Comparison of ENCODE assay signal across 19 mouse cellular contexts in the genomic region with DNA sequence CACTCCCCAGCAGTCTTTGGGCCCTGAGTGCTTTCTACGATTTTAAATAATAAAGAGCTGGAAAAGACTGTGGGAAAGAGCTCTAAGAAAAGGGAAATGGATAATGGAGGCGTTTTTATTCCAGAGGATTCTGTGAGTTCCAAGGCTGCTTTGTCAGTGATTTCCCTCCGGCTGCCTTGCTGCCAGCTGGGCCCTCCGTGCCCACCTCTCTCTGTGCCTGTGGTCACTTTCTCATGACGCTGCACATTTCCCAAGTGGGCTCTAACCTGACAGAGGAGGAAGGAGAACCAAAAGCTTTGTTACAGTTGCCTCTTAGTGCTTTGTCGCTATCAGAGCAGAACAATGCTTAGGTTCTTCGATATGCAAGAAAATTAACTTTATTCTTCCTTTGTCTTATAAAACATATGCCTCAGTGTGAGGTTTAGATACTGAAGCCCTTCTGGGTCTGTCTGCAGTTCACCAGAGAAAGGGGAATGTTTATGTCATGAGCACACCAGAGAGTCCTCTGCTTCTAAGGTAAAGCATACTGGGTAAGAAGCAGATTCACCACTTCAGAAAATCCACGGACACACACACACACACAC. TPM values are rescaled to one million over a fixed set of nuclear protein-coding genes. Genes with fewer than 3 reads are reported as not detected.
A peak's percentile ranks its signal among the peaks of the same experiment; 100 is the strongest.
DNase-seq lines count a peak whose midpoint lies in the region; ATAC-seq and TF ChIP-seq lines count a peak whose summit lies in the region.
"Had no signal": no experiment of that assay in that cellular context is flagged by ENCODE, and none has a peak within 500 bp of the region (broad histone marks: within the 10 kb centered on the region; RNA-seq: fewer than 3 reads in every experiment).

No protein-coding gene starts in this region.

- no peaks in the 10 kb centered on the region for H3K79me2 ChIP-seq in MEL (ENCODE audit: control insufficient read depth, insufficient read depth, low read length, poor library complexity)

- intact Hi-C loops in left cerebral cortex, postnatal 14 days (cut with DNase I): no loop called here

- H3K9me3 ChIP-seq in liver, postnatal 0 days (ENCODE audit: low read length): no peaks in the 10 kb centered on the region
- no peaks in the 10 kb centered on the region for H3K9me3 ChIP-seq in liver, embryonic 11.5 days (ENCODE audit: control insufficient read depth, low read length)
- no peaks in the 10 kb centered on the region for H3K9me3 ChIP-seq in MEL (replicated peaks; ENCODE audit: insufficient read depth, low read length)
- no peaks in the 10 kb centered on the region for H3K9me3 ChIP-seq in intestine, embryonic 15.5 days
- H3K9me3 ChIP-seq: embryonic facial prominence, embryonic 13.5 days; midbrain, embryonic 12.5 days had no signal

- TF ChIP-seq CTCF in liver, postnatal 0 days (IDR thresholded peaks at IDR 0.05; ENCODE audit: low read depth): no peak
- no peak for TF ChIP-seq CTCF in MEL (IDR thresholded peaks at IDR 0.05 in 2 of 3, conservative IDR thresholded peaks at IDR 0.05 in 1 of 3; ENCODE audit: control insufficient read depth in 1 of 3, insufficient read depth in 1 of 3, low read depth in 2 of 3, low read length in 3 of 3, poor library complexity in 1 of 3, severe bottlenecking in 1 of 3)
- no peak for TF ChIP-seq CTCF in bone marrow macrophage, adult 2 months (IDR thresholded peaks at IDR 0.05; ENCODE audit: low read depth, low read length)

- no peak overlapping the region for H3K4me2 ChIP-seq in liver, postnatal 0 days (ENCODE audit: low read depth, low read length)
- H3K4me2 ChIP-seq in liver, embryonic 11.5 days: no peak overlapping the region
- H3K4me2 ChIP-seq in intestine, embryonic 15.5 days (replicated peaks): no peak overlapping the region
- H3K4me2 ChIP-seq: embryonic facial prominence, embryonic 13.5 days; midbrain, embryonic 12.5 days had no signal

- H3K36me3 ChIP-seq in liver, postnatal 0 days (replicated peaks; ENCODE audit: insufficient read depth, low read length): no peaks in the 10 kb centered on the region
- H3K36me3 ChIP-seq in liver, embryonic 11.5 days (ENCODE audit: control insufficient read depth, insufficient read depth, low read length): no peaks in the 10 kb centered on the region
- peaks cover 0 to 16% of the 10 kb centered on the region in 2 experiments; a peak in 2 of 4 replicates for H3K36me3 ChIP-seq in MEL (ENCODE audit: control insufficient read depth in 1 of 2, insufficient read depth in 2 of 2, low read length in 2 of 2)
- H3K36me3 ChIP-seq in intestine, embryonic 15.5 days: no peaks in the 10 kb centered on the region
- H3K36me3 ChIP-seq: embryonic facial prominence, embryonic 13.5 days; midbrain, embryonic 12.5 days had no signal

- WGBS in liver, postnatal 0 days (ENCODE audit: insufficient replicate concordance): 38% methylated on average over 8 of the region's 8 CpGs
- 49% methylated on average over 8 of the region's 8 CpGs for WGBS in liver, embryonic 11.5 days
- whole genome bisulfite sequencing in intestine, embryonic 15.5 days: 58% methylated on average over 8 of the region's 8 CpGs

- H3K4me1 ChIP-seq in liver, postnatal 0 days (ENCODE audit: insufficient read depth): peaks cover 17% of the 10 kb centered on the region
- H3K4me1 ChIP-seq in liver, embryonic 11.5 days (replicated peaks; ENCODE audit: control insufficient read depth, insufficient read depth, low read length): peaks cover 13% of the 10 kb centered on the region
- H3K4me1 ChIP-seq in MEL (ENCODE audit: control insufficient read depth in 1 of 2, insufficient read depth in 2 of 2, low read length in 2 of 2): peaks cover 18 to 25% of the 10 kb centered on the region in 2 experiments
- H3K4me1 ChIP-seq in bone marrow macrophage, adult 2 months (ENCODE audit: control insufficient read depth, insufficient read depth, low read length): peaks cover 55% of the 10 kb centered on the region
- peaks cover 19% of the 10 kb centered on the region for H3K4me1 ChIP-seq in intestine, embryonic 15.5 days (replicated peaks)

- TF ChIP-seq RAD21 in MEL (IDR thresholded peaks at IDR 0.05; ENCODE audit: low read depth, low read length): no peak

- TF ChIP-seq POLR2A in MEL (IDR thresholded peaks at IDR 0.05; ENCODE audit: control insufficient read depth in 1 of 2, insufficient read depth in 1 of 2, low read depth in 1 of 2, low read length in 2 of 2, poor library complexity in 1 of 2): peak in 1 of 2 experiments; percentile 17; a peak in 1 of 4 replicates
- no peak for TF ChIP-seq POLR2A in bone marrow macrophage, adult 2 months (IDR thresholded peaks at IDR 0.05; ENCODE audit: borderline replicate concordance, low read depth, low read length)

- no peak for TF ChIP-seq EP300 in liver, postnatal 0 days (IDR thresholded peaks at IDR 0.05; ENCODE audit: low read depth)
- peak in 1 of 2 experiments; percentile 57; a peak in 3 of 4 replicates for TF ChIP-seq EP300 in MEL (IDR thresholded peaks at IDR 0.05; ENCODE audit: low read depth in 1 of 2, low read length in 2 of 2)

- ATAC-seq in liver, postnatal 0 days: no peak
- ATAC-seq in liver, embryonic 11.5 days (replicated peaks; ENCODE audit: low FRiP score): no peak
- no peak for ATAC-seq in intestine, embryonic 15.5 days
- ATAC-seq: activated CD4-positive, CD25-positive, alpha-beta regulatory T cell, adult 4 months; forebrain, postnatal 0 days had no signal

- H3K27me3 ChIP-seq in liver, postnatal 0 days (ENCODE audit: insufficient read depth, low read length): no peaks in the 10 kb centered on the region
- H3K27me3 ChIP-seq in liver, embryonic 11.5 days (replicated peaks; ENCODE audit: control insufficient read depth, insufficient read depth, low read length): no peaks in the 10 kb centered on the region
- no peaks in the 10 kb centered on the region for H3K27me3 ChIP-seq in MEL (ENCODE audit: control insufficient read depth in 1 of 2, insufficient read depth in 2 of 2, low read length in 2 of 2)
- no peaks in the 10 kb centered on the region for H3K27me3 ChIP-seq in intestine, embryonic 15.5 days (replicated peaks)
- H3K27me3 ChIP-seq: embryonic facial prominence, embryonic 13.5 days; midbrain, embryonic 12.5 days had no signal

- H3K4me3 ChIP-seq in liver, postnatal 0 days (ENCODE audit: low read depth, low read length): no peak overlapping the region
- H3K4me3 ChIP-seq in liver, embryonic 11.5 days (ENCODE audit: low read depth, low read length): no peak overlapping the region
- peak overlapping the region; percentile 40 to 44 for H3K4me3 ChIP-seq in MEL (ENCODE audit: control insufficient read depth in 1 of 2, insufficient read depth in 1 of 2, low read depth in 2 of 2, low read length in 2 of 2)
- H3K4me3 ChIP-seq in bone marrow macrophage, adult 2 months (ENCODE audit: insufficient read depth, low read length): no peak overlapping the region
- H3K4me3 ChIP-seq in intestine, embryonic 15.5 days (replicated peaks): no peak overlapping the region
- H3K4me3 ChIP-seq: embryonic facial prominence, embryonic 13.5 days; midbrain, embryonic 12.5 days had no signal

- no peak for DNase-seq in liver, postnatal 0 days
- no peak for DNase-seq in liver, embryonic 11.5 days (ENCODE audit: low spot score)
- DNase-seq in MEL (ENCODE audit: low read depth, low spot score): peak; percentile 54
- DNase-seq in left cerebral cortex, postnatal 14 days (ENCODE audit: low spot score in 2 of 2): no peak
- no peak for DNase-seq in lung, adult 18-20 months
- DNase-seq: cerebellum, postnatal 25 days; forebrain, postnatal 0 days; kidney, adult 8-10 months had no signal

- H3K9ac ChIP-seq in liver, postnatal 0 days (replicated peaks): no peak overlapping the region
- no peak overlapping the region for H3K9ac ChIP-seq in liver, embryonic 11.5 days (ENCODE audit: low read depth, low read length)
- H3K9ac ChIP-seq in MEL (ENCODE audit: control insufficient read depth, low read depth, low read length, poor library complexity, severe bottlenecking): peak overlapping the region; percentile 50
- no peak overlapping the region for H3K9ac ChIP-seq in intestine, embryonic 15.5 days
- H3K9ac ChIP-seq: embryonic facial prominence, embryonic 13.5 days; forebrain, postnatal 0 days; liver, embryonic 14.5 days; midbrain, embryonic 12.5 days had no signal

- H3K27ac ChIP-seq in liver, postnatal 0 days (ENCODE audit: low read depth): 0 out of 2 replicates have a peak overlapping the region, but pooled peaks have one; percentile 18
- no peak overlapping the region for H3K27ac ChIP-seq in liver, embryonic 11.5 days (ENCODE audit: low read depth, low read length)
- H3K27ac ChIP-seq in MEL (ENCODE audit: control insufficient read depth, low read depth, low read length): peak overlapping the region; percentile 69
- H3K27ac ChIP-seq in bone marrow macrophage, adult 2 months (ENCODE audit: insufficient read depth, low read depth, low read length): peak overlapping the region; percentile 76
- 0 out of 2 replicates have a peak overlapping the region, but pooled peaks have one; percentile 15 for H3K27ac ChIP-seq in intestine, embryonic 15.5 days
- H3K27ac ChIP-seq: embryonic facial prominence, embryonic 13.5 days; liver, embryonic 14.5 days; midbrain, embryonic 12.5 days had no signal

RNA-seq across cellular contexts. Expression of gene Fndc7, which starts 5.0 kb away (rescaled TPM):
- polyA plus RNA-seq in liver, postnatal 0 days (2015; fragmentation: Nextera tagmentation; extraction: Ambion mirVana): 0.06 and 0.09 TPM in 2 replicates
- polyA plus RNA-seq in liver, embryonic 11.5 days (2014; fragmentation: Nextera tagmentation; extraction: Ambion mirVana): 0.18 TPM in 1 of 2 replicates, not detected in the other
- 0.10 TPM in 1 of 2 replicates, not detected in the other for total RNA-seq in MEL (2012; rRNA removed)
- polyA plus RNA-seq in MEL (2012; ENCODE audit: insufficient read depth in 1 of 2, insufficient read length in 2 of 2, low read depth in 1 of 2, low replicate concordance in 2 of 2, missing spikeins in 1 of 2): under 1 TPM in 1 of 2 experiments, not detected in 1; 0.13 TPM
- polyA plus RNA-seq in bone marrow macrophage, adult 2 months (2012; ENCODE audit: insufficient read depth, insufficient read length, missing spikeins): 0.51 and 1.0 TPM in 2 replicates
- 0.05 and 0.14 TPM in 2 replicates for polyA plus RNA-seq in intestine, embryonic 15.5 days (2015; fragmentation: Nextera tagmentation; extraction: Ambion mirVana)
- under 1 TPM in 1 of 2 experiments, not detected in 1; 0.11 TPM for total RNA-seq in left cerebral cortex, postnatal 14 days (2021)
- polyA plus RNA-seq: forebrain, postnatal 0 days; liver, embryonic 14.5 days; midbrain, embryonic 12.5 days had no signal

RNA-seq across cellular contexts. Expression of gene Prpf38b, which starts 26.7 kb away (rescaled TPM):
- 21.5 and 23.9 TPM in 2 replicates for polyA plus RNA-seq in liver, postnatal 0 days (2015; fragmentation: Nextera tagmentation; extraction: Ambion mirVana)
- 61.0 and 69.3 TPM in 2 replicates for polyA plus RNA-seq in liver, embryonic 11.5 days (2014; fragmentation: Nextera tagmentation; extraction: Ambion mirVana)
- total RNA-seq in MEL (2012; rRNA removed): 37.0 and 43.0 TPM in 2 replicates
- polyA plus RNA-seq in MEL (2012; ENCODE audit: insufficient read depth in 1 of 2, insufficient read length in 2 of 2, low read depth in 1 of 2, low replicate concordance in 2 of 2, missing spikeins in 1 of 2): 100 to 1,000 TPM; 128 to 138 TPM
- polyA plus RNA-seq in bone marrow macrophage, adult 2 months (2012; ENCODE audit: insufficient read depth, insufficient read length, missing spikeins): 198 and 227 TPM in 2 replicates
- polyA plus RNA-seq in intestine, embryonic 15.5 days (2015; fragmentation: Nextera tagmentation; extraction: Ambion mirVana): 74.4 and 79.3 TPM in 2 replicates
- total RNA-seq in left cerebral cortex, postnatal 14 days (2021): 10 to 100 TPM; 42.2 to 42.8 TPM

RNA-seq across cellular contexts. Expression of gene Stxbp3, which starts 44.5 kb away (rescaled TPM):
- 18.1 and 19.3 TPM in 2 replicates for polyA plus RNA-seq in liver, postnatal 0 days (2015; fragmentation: Nextera tagmentation; extraction: Ambion mirVana)
- polyA plus RNA-seq in liver, embryonic 11.5 days (2014; fragmentation: Nextera tagmentation; extraction: Ambion mirVana): 35.1 and 35.6 TPM in 2 replicates
- 19.2 and 32.2 TPM in 2 replicates for total RNA-seq in MEL (2012; rRNA removed)
- 10 to 100 TPM in 1 of 2 experiments, not detected in 1; 15.9 TPM for polyA plus RNA-seq in MEL (2012; ENCODE audit: insufficient read depth in 1 of 2, insufficient read length in 2 of 2, low read depth in 1 of 2, low replicate concordance in 2 of 2, missing spikeins in 1 of 2)
- 128 and 141 TPM in 2 replicates for polyA plus RNA-seq in bone marrow macrophage, adult 2 months (2012; ENCODE audit: insufficient read depth, insufficient read length, missing spikeins)
- 44.3 and 46.0 TPM in 2 replicates for polyA plus RNA-seq in intestine, embryonic 15.5 days (2015; fragmentation: Nextera tagmentation; extraction: Ambion mirVana)
- 10 to 100 TPM; 16.7 to 17.5 TPM for total RNA-seq in left cerebral cortex, postnatal 14 days (2021)

RNA-seq across cellular contexts. Expression of gene Henmt1, which starts 54.9 kb away (rescaled TPM):
- not detected in 2 replicates for polyA plus RNA-seq in liver, postnatal 0 days (2015; fragmentation: Nextera tagmentation; extraction: Ambion mirVana)
- 0.29 and 0.30 TPM in 2 replicates for polyA plus RNA-seq in liver, embryonic 11.5 days (2014; fragmentation: Nextera tagmentation; extraction: Ambion mirVana)
- 0.10 TPM in 1 of 2 replicates, not detected in the other for total RNA-seq in MEL (2012; rRNA removed)
- under 1 TPM in 1 of 2 experiments, not detected in 1; 0.08 TPM for polyA plus RNA-seq in MEL (2012; ENCODE audit: insufficient read depth in 1 of 2, insufficient read length in 2 of 2, low read depth in 1 of 2, low replicate concordance in 2 of 2, missing spikeins in 1 of 2)
- not detected in 2 replicates for polyA plus RNA-seq in bone marrow macrophage, adult 2 months (2012; ENCODE audit: insufficient read depth, insufficient read length, missing spikeins)
- polyA plus RNA-seq in intestine, embryonic 15.5 days (2015; fragmentation: Nextera tagmentation; extraction: Ambion mirVana): 0.21 and 0.45 TPM in 2 replicates
- 1 to 10 TPM; 2.5 to 3.8 TPM for total RNA-seq in left cerebral cortex, postnatal 14 days (2021)
- total RNA-seq: gastrocnemius, postnatal 4 days had no signal

RNA-seq across cellular contexts. Expression of gene Gm9857, which starts 55.4 kb away (rescaled TPM):
- polyA plus RNA-seq in liver, postnatal 0 days (2015; fragmentation: Nextera tagmentation; extraction: Ambion mirVana): not detected in 2 replicates
- not detected in 2 replicates for polyA plus RNA-seq in liver, embryonic 11.5 days (2014; fragmentation: Nextera tagmentation; extraction: Ambion mirVana)
- total RNA-seq in MEL (2012; rRNA removed): not detected in 2 replicates
- not detected for polyA plus RNA-seq in MEL (2012; ENCODE audit: insufficient read depth in 1 of 2, insufficient read length in 2 of 2, low read depth in 1 of 2, low replicate concordance in 2 of 2, missing spikeins in 1 of 2)
- not detected in 2 replicates for polyA plus RNA-seq in bone marrow macrophage, adult 2 months (2012; ENCODE audit: insufficient read depth, insufficient read length, missing spikeins)
- polyA plus RNA-seq in intestine, embryonic 15.5 days (2015; fragmentation: Nextera tagmentation; extraction: Ambion mirVana): not detected in 2 replicates
- not detected for total RNA-seq in left cerebral cortex, postnatal 14 days (2021)
- total RNA-seq: forebrain, postnatal 0 days; gastrocnemius, postnatal 4 days; layer of hippocampus, adult 18-20 months; left cerebral cortex, postnatal 25 days had no signal
- polyA plus RNA-seq: activated CD4-positive, CD25-positive, alpha-beta regulatory T cell, adult 4 months; embryonic facial prominence, embryonic 13.5 days; forebrain, postnatal 0 days; liver, embryonic 14.5 days; midbrain, embryonic 12.5 days; spleen, adult 2 months; thymus, postnatal 0 days had no signal

Comparison
In these comparisons a context has a peak if more than half of its experiments do, and no peak if none do; other contexts are left out.
1. H3K4me3 ChIP-seq: peak in MEL (2 of 2); none in liver, postnatal 0 days (single experiment), liver, embryonic 11.5 days (single experiment), bone marrow macrophage, adult 2 months (single experiment) and intestine, embryonic 15.5 days (single experiment).